In genomic region chr1:71881851-71882250, GRCm38 (mm10) we compare ENCODE assay signal across 22 mouse cellular contexts.
DNase-seq lines count a peak whose midpoint lies in the region; ATAC-seq and TF ChIP-seq lines count a peak whose summit lies in the region.
"Had no signal": no experiment of that assay in that cellular context is flagged by ENCODE, and none has a peak within 500 bp of the region (broad histone marks: within the 10 kb centered on the region; RNA-seq: fewer than 3 reads in every experiment).

No protein-coding gene starts in this region.

- no peaks in the 10 kb centered on the region for H3K36me3 ChIP-seq in forebrain, postnatal 0 days (ENCODE audit: insufficient read depth)
- H3K36me3 ChIP-seq in forebrain, embryonic 11.5 days (ENCODE audit: control insufficient read depth, insufficient read depth, low read length), result no peaks in the 10 kb centered on the region
- no peaks in the 10 kb centered on the region for H3K36me3 ChIP-seq in lung, embryonic 14.5 days (ENCODE audit: insufficient read depth)
- no peaks in the 10 kb centered on the region for H3K36me3 ChIP-seq in lung, embryonic 16.5 days (ENCODE audit: control insufficient read depth, insufficient read depth, low read length)
- H3K36me3 ChIP-seq in stomach, embryonic 15.5 days, result no peaks in the 10 kb centered on the region
- H3K36me3 ChIP-seq: embryonic facial prominence, embryonic 13.5 days; embryonic facial prominence, embryonic 15.5 days; forebrain, embryonic 10.5 days had no signal

- no peaks in the 10 kb centered on the region for H3K9me3 ChIP-seq in forebrain, postnatal 0 days (ENCODE audit: low read length)
- no peaks in the 10 kb centered on the region for H3K9me3 ChIP-seq in forebrain, embryonic 11.5 days (ENCODE audit: control insufficient read depth, low read length)
- no peaks in the 10 kb centered on the region for H3K9me3 ChIP-seq in lung, embryonic 14.5 days (ENCODE audit: low read depth, low read length)
- no peaks in the 10 kb centered on the region for H3K9me3 ChIP-seq in lung, embryonic 16.5 days (ENCODE audit: control insufficient read depth, low read length)
- H3K9me3 ChIP-seq in stomach, embryonic 15.5 days, result no peaks in the 10 kb centered on the region
- H3K9me3 ChIP-seq: embryonic facial prominence, embryonic 13.5 days; embryonic facial prominence, embryonic 15.5 days; forebrain, embryonic 10.5 days had no signal

- H3K27ac ChIP-seq in forebrain, postnatal 0 days (ENCODE audit: low read depth, low read length), result 0 out of 2 replicates have a peak overlapping the region, but pooled peaks have one; percentile 9
- no peak overlapping the region for H3K27ac ChIP-seq in forebrain, embryonic 11.5 days (ENCODE audit: low read depth, low read length)
- peak overlapping the region; percentile 31; the same call in 1 of the 2 replicates for H3K27ac ChIP-seq in lung, embryonic 14.5 days (ENCODE audit: low read depth)
- H3K27ac ChIP-seq in lung, embryonic 16.5 days (ENCODE audit: low read length), result peak overlapping the region; percentile 17
- 0 out of 2 replicates have a peak overlapping the region, but pooled peaks have one; percentile 26 for H3K27ac ChIP-seq in stomach, embryonic 15.5 days
- H3K27ac ChIP-seq: embryonic facial prominence, embryonic 13.5 days; embryonic facial prominence, embryonic 15.5 days; forebrain, embryonic 10.5 days had no signal

- H3K9ac ChIP-seq in forebrain, postnatal 0 days, result no peak overlapping the region
- H3K9ac ChIP-seq in forebrain, embryonic 11.5 days (ENCODE audit: low read length), result no peak overlapping the region
- no peak overlapping the region for H3K9ac ChIP-seq in lung, embryonic 14.5 days
- H3K9ac ChIP-seq in lung, embryonic 16.5 days (ENCODE audit: low read length), result no peak overlapping the region
- H3K9ac ChIP-seq in stomach, embryonic 15.5 days, result no peak overlapping the region
- H3K9ac ChIP-seq: embryonic facial prominence, embryonic 13.5 days; embryonic facial prominence, embryonic 15.5 days had no signal

- no peak for TF ChIP-seq CTCF in forebrain, postnatal 0 days (IDR thresholded peaks at IDR 0.05; ENCODE audit: low read depth)
- no peak for TF ChIP-seq CTCF in lung, embryonic 14.5 days (IDR thresholded peaks at IDR 0.05; ENCODE audit: low read depth)

- H3K4me3 ChIP-seq in forebrain, postnatal 0 days (ENCODE audit: low read depth, low read length), result no peak overlapping the region
- H3K4me3 ChIP-seq in forebrain, embryonic 11.5 days (ENCODE audit: low read depth, low read length), result no peak overlapping the region
- H3K4me3 ChIP-seq in lung, embryonic 14.5 days (ENCODE audit: low read depth, low read length), result no peak overlapping the region
- no peak overlapping the region for H3K4me3 ChIP-seq in lung, embryonic 16.5 days (ENCODE audit: low read length)
- no peak overlapping the region for H3K4me3 ChIP-seq in stomach, embryonic 15.5 days (replicated peaks)
- H3K4me3 ChIP-seq: embryonic facial prominence, embryonic 13.5 days; embryonic facial prominence, embryonic 15.5 days; erythroblast, embryonic 14.5 days; forebrain, embryonic 10.5 days had no signal

- ATAC-seq in forebrain, postnatal 0 days, result no peak; the same call in 1 of the 2 replicates
- ATAC-seq in forebrain, embryonic 11.5 days (replicated peaks; ENCODE audit: low FRiP score), result no peak
- peak; percentile 44; the same call in 1 of the 2 replicates for ATAC-seq in lung, embryonic 14.5 days (ENCODE audit: insufficient read depth)
- ATAC-seq in lung, embryonic 16.5 days (ENCODE audit: low read depth), result peak; percentile 71
- no peak for ATAC-seq in stomach, embryonic 15.5 days (ENCODE audit: insufficient read depth, low FRiP score, low read depth)

- H3K27me3 ChIP-seq in forebrain, postnatal 0 days (ENCODE audit: insufficient read depth, low read length), result no peaks in the 10 kb centered on the region
- no peaks in the 10 kb centered on the region for H3K27me3 ChIP-seq in forebrain, embryonic 11.5 days (ENCODE audit: control insufficient read depth, insufficient read depth, low read length)
- no peaks in the 10 kb centered on the region for H3K27me3 ChIP-seq in lung, embryonic 14.5 days (ENCODE audit: insufficient read depth, low read length)
- H3K27me3 ChIP-seq in lung, embryonic 16.5 days (ENCODE audit: control insufficient read depth, insufficient read depth, low read depth, low read length), result no peaks in the 10 kb centered on the region
- H3K27me3 ChIP-seq in stomach, embryonic 15.5 days (replicated peaks), result no peaks in the 10 kb centered on the region
- H3K27me3 ChIP-seq: embryonic facial prominence, embryonic 13.5 days; embryonic facial prominence, embryonic 15.5 days had no signal

- WGBS in forebrain, postnatal 0 days, result 85% methylated on average over 12 of the region's 12 CpGs
- 90% methylated on average over 12 of the region's 12 CpGs for WGBS in forebrain, embryonic 11.5 days
- WGBS in lung, embryonic 14.5 days, result 64% methylated on average over 12 of the region's 12 CpGs
- WGBS in lung, embryonic 16.5 days, result 67% methylated on average over 12 of the region's 12 CpGs
- WGBS in stomach, embryonic 15.5 days, result 73% methylated on average over 12 of the region's 12 CpGs

- DNase-seq in forebrain, postnatal 0 days, result no peak
- DNase-seq in forebrain, embryonic 11.5 days (ENCODE audit: low spot score), result no peak
- DNase-seq in lung, embryonic 14.5 days, result peak; percentile 61
- DNase-seq in lung, adult 18-20 months, result no peak
- DNase-seq in lung, postnatal 36 days, result no peak
- DNase-seq in thymus, adult 18-20 months, result no peak
- DNase-seq: adrenal gland, adult 2 months; adrenal gland, postnatal 10 days; adrenal gland, postnatal 25 days; cerebellum, adult 11 months; cerebellum, adult 18-20 months; cerebellum, adult 8-10 months; cerebellum, adult 9-11 months; cerebellum, postnatal 14 days; cerebellum, postnatal 36 days; embryo, embryonic 11 days had no signal

- H3K4me1 ChIP-seq in forebrain, postnatal 0 days (ENCODE audit: insufficient read depth), result no peaks in the 10 kb centered on the region
- H3K4me1 ChIP-seq in forebrain, embryonic 11.5 days (replicated peaks; ENCODE audit: control insufficient read depth, insufficient read depth, low read length), result no peaks in the 10 kb centered on the region
- H3K4me1 ChIP-seq in lung, embryonic 14.5 days (ENCODE audit: insufficient read depth), result no peaks in the 10 kb centered on the region; the same call in 1 of the 2 replicates
- H3K4me1 ChIP-seq in lung, embryonic 16.5 days (replicated peaks; ENCODE audit: control insufficient read depth, insufficient read depth, low read length), result peaks cover 3% of the 10 kb centered on the region; the same call in 1 of the 2 replicates
- H3K4me1 ChIP-seq in stomach, embryonic 15.5 days, result 0 out of 2 replicates have a peak, but pooled peaks cover 7% of the 10 kb centered on the region

- H3K4me2 ChIP-seq in forebrain, postnatal 0 days (ENCODE audit: low read depth), result no peak overlapping the region
- no peak overlapping the region for H3K4me2 ChIP-seq in forebrain, embryonic 11.5 days (ENCODE audit: low read depth, low read length, severe bottlenecking)
- no peak overlapping the region for H3K4me2 ChIP-seq in lung, embryonic 14.5 days
- H3K4me2 ChIP-seq in lung, embryonic 16.5 days (ENCODE audit: low read depth, low read length), result no peak overlapping the region
- no peak overlapping the region for H3K4me2 ChIP-seq in stomach, embryonic 15.5 days
- H3K4me2 ChIP-seq: embryonic facial prominence, embryonic 13.5 days; embryonic facial prominence, embryonic 15.5 days had no signal

Comparison
In these comparisons a context has a peak if more than half of its experiments do, and no peak if none do; other contexts are left out.
1. ATAC-seq: peak in lung, embryonic 14.5 days (single experiment) and lung, embryonic 16.5 days (single experiment); none in forebrain, postnatal 0 days (single experiment), forebrain, embryonic 11.5 days (single experiment) and stomach, embryonic 15.5 days (single experiment).